Mouse (Mus musculus): ENCODE results near the gene Lzts2.
A peak's percentile ranks its signal among the peaks of the same experiment; 100 is the strongest.

The Lzts2 gene

DNA sequence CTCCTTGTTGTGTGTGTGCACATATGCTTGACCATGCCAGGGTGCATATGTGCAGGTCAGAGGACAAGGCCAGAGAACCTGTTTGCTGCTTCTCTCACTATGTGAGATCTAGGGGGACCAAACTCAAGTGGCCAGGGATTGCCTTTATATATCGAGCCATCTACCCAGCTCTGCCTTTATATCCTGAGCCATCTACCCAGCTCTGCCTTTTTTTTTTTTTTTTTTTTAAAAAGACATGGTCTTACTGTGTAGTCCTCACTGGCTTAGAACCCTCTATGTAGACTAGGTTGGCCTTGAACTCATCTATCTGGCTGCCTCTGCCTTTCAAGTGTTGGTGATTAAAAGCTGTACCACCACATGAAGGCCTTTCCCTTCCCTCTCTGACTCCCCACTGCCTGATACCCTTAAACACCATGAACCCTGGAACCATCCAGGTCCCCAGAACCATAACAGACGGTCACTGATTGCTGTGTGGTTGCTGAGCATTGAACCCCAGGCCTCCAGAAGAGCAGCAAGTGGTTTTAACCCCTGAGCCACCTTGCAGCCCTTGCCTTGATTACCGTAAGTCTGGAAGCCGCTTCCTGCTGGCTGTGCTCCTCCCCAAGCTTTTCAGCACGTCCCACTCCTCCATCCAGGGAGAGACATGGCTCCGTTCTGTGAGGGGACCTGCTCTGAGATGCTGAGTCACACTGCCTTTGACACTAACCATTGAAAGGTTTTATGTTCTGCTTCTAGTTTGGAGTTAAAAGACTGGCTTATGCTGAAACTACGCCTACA, 10.3 kb upstream of the Lzts2 start:
- DNase-seq (ENCODE audit: extremely low spot score, low spot score), result no peak

DNA sequence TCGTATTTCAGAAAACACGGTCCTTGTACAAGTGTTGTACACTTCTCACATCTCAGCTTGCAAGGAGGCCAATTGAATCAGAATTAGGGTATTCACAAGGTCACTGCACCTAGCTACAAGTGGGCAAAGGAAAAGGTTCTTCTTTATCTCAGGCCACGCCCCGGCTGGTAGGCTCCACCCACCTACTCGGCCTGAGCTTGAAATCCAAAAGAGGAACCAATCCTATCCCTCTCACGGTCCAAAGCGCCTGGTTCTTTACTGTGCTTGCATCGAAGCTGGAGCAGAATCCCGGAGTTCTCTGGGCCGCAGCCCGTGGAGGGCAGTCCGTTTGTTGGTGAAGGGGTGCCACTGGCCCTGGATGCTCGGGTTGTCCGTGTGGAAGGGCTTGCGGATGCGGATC, 8.8 kb upstream of the Lzts2 start, which contains the start of gene Twnk:
Twnk (plus strand) TSS at position 220 of the 400 bp plus-strand sequence.
- DNase-seq (ENCODE audit: extremely low spot score, low spot score), result peak; percentile 47

DNA sequence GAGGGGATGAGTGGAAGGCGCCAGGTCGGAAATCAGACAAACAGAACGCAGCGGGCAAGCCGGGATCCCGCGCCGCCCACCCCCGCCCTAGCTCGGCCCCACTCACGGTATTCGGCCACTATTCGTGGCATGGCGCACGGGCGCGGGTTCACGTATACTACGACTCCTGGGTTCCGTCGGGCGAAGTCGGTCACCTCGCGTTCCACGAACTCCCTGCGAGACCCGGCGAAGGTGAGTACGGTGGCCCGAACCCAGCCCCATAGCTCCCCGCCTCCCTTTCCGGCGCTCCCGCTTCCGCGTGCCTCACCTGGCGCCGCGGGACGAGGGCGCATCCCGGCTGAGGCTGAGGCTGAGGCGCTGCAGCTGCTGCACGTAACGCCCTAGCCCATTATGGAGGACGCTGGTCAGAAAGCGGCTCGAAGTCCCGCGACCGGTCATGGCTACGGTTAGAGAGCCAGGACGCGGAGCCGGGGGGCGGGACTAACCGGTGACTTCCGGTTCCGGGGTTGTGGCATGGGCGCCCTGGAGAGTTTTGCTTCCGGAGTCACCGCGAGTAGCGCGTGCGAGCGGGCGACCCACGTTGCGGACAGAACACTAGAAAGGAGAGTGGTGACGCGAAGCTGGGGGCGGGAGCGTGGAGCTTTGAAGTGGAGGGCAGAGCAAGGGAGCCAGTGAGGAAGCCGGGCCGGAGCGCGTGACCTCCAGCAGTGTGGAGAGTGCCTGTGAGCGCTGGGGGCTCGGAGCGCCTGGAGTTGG, 8.1 kb upstream of the Lzts2 start, which contains the start of gene Mrpl43:
Mrpl43 (minus strand) TSS at position 486 of the 756 bp plus-strand sequence.
- peak; percentile 98 for DNase-seq (ENCODE audit: extremely low spot score, low spot score)

DNA sequence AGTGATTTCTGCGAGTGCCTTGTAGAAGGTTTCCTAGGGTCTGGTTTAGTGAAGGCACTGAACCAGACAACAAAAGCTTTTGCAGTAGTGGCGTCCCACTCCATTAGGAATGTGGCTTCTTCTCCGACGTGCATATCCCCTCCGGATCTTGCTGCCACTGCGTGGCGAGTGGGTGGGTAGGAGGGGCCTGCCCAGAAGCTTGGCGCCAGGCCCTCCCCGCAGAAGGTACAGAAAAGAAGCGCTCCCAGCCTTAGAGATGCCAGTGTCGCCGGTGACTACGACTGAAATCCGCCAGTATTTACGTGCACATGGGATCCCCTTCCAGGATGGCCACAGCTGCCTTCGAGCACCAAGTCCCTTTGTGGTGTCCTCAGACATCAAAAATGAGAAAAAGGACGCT, 7.2 kb upstream of the Lzts2 start:
- DNase-seq (ENCODE audit: extremely low spot score, low spot score), result no peak

DNA sequence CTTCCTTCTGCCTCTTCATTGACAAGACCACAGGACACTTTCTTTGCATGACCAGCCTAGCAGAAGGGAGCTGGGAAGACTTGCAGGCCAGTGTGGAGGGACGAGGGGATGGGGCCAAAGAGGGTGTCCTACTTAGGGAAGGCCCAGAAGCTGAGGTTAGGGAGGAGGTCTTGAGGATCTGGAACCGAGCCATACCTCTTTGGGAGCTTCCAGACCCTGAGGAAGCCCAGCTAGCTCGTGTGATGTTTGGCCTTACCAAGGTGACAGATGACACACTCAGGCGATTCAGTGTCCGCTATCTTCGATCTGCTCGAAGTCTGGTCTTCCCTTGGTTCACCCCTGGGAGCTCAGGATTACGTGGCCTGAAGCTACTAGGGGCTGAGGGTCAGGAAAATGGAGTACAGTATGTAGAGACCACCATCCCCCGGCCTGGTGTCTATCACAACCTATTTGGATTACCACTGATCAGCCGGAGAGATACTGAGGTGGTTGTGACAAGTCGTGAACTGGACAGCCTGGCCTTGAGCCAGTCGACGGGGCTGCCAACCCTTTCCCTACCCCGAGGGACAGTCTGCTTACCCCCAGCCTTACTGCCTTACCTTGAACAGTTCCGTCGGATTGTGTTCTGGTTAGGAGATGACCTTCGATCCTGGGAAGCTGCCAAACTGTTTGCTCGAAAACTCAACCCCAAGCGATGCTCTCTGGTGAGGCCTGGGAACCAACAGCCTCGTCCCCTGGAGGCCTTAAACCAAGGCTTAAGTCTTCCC, 6.6 kb upstream of the Lzts2 start:
- DNase-seq (ENCODE audit: extremely low spot score, low spot score), result no peak

DNA sequence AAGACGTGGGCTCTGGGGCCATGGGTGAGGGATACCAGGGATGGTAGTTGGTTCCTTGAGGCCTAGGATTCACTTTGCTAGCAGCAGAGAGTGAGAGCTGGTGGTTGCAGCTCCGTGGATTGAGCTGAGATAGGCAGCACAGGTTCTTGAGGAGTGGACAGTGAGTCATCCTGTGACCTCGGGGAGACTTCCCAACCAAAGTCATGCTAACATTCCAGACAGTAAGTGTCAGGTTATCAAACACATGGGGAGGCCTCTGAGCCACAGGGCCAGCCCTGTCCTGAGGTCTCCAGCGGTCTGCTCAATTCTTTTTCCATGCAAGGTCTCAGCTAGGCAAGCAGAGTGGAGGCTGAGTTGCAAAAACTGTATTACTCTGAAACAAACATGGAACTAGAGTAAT, 3.6 kb upstream of the Lzts2 start:
- DNase-seq (ENCODE audit: extremely low spot score, low spot score), result no peak

DNA sequence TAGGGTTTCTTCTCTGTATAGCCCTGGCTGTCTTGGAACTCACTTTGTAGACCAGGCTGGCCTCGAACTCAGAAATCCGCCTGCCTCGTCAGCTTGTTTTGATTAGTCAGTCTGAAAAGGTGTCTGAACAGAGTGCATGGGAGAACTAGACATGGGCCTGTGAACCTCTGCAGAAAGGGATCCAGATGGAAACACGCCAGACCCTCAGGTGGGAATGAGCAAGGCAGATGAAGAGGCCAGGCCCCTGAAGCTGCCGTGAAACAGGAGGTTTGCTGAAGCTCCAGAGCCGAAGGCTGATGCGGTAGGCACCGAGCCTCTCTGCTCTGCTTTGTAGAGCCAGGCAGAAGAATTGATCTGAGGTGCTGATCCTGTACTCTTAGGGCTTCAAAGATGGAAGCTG, 2.0 kb upstream of the Lzts2 start:
- DNase-seq (ENCODE audit: extremely low spot score, low spot score), result no peak

DNA sequence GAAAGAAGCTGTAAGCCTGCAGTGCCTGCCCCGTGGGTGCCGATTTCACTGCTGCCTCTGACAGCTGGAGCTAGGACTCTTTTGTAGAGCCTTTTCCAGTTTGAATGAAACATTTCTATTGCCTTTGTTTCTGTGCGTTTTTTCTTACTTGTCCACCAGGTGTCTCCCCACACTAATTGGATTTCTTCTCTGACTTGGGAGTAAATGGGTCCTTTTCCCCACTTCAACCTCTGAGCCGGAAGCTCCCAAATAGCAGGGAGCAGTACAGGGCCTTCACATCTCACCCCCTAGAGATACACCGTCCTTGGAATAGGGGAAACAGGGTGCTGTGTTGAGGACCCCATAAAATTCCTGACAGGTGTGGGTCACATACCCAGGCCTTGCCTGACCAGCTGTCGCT, 1.6 kb upstream of the Lzts2 start:
- DNase-seq (ENCODE audit: extremely low spot score, low spot score), result no peak

DNA sequence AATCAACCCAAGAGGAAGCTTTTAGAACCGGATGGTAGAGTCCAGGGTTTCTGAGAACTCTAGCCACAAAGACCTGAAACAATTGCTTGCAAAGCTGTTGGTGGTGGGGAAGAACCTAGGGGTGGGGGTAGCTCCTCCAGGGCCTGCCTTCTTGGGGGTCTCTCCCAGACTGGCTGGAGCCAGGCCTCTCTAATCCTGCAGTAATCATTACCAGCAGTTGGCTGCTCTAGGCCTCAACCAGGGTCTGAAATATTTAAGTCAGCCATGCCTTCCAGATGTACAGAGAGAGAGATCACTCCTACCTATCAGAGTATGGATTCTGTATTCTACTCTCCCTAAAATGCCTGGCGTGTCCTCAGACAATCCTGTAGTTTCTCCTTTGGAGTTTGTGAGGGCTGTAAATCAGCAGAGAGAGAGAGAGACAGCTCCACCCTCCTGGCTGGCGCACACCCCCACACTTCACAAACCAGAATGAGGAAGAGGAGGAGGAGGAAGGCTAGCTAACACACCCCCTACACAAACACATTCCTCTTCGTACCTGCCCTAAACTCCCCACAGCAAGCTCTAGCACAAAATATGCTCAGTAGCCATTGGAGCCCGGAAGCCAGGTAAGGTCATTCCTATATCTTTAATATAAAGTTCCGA, 511 bp upstream of the Lzts2 start:
- no peak for DNase-seq (ENCODE audit: extremely low spot score, low spot score)

DNA sequence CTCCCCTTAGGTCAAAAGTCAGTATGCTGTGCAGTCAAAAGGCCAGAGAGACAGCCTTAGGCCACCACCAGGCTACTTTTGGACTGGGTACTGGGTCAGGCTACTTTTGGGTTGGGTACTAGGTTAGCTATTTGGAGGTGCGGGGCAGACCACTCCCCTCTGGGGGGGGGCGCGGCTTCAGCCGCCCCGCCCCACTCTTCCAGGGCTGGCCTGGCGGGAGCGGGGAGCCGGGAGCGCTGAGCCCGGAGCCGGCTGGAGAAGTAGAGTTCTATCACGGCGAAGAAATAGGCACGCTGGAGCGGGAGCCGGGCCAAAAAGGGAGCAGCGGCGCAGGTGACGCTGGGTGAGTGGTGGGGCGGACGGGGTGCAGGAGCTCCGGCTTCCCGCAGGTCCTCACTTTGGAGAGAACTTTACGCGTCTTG, 778 bp downstream of the Lzts2 start:
- peak; percentile 53 for DNase-seq (ENCODE audit: extremely low spot score, low spot score)

DNA sequence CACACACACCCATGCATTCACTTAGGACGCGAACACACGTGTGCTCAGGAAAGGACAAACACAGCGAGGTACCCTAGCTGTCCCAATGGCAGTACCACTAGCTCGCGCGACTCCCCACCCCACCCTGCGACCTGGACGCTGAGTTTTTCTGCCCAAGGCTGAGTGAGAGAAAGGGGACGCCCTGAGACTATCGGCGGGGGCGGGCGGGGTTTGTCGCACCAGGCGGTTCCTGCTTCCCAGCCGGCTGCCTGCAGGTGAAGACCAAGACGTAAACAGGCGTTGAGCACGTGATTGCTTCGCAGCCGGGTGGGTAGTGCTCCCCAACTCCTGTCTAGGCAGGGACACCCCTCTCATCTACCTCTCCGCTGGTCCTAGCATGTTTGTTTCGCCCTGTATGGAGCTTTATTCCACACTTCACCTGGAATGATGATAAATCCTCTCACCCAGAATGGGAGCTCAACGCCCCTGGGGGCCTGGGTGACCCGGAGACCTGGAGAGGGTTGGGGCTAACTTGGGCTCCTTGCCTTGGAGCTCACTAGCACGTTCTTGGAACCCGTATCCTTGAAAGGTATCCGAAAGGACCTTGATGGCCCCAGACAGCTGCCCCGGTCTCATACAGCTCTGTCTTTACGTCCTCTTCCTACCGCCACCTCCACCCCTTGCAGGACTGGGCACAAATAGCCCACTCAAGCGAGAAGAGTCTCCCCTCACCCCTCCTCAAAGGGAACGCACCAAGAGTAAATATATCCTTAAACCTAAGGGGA, 1.5 kb downstream of the Lzts2 start:
- peak; percentile 54 for DNase-seq (ENCODE audit: extremely low spot score, low spot score)

DNA sequence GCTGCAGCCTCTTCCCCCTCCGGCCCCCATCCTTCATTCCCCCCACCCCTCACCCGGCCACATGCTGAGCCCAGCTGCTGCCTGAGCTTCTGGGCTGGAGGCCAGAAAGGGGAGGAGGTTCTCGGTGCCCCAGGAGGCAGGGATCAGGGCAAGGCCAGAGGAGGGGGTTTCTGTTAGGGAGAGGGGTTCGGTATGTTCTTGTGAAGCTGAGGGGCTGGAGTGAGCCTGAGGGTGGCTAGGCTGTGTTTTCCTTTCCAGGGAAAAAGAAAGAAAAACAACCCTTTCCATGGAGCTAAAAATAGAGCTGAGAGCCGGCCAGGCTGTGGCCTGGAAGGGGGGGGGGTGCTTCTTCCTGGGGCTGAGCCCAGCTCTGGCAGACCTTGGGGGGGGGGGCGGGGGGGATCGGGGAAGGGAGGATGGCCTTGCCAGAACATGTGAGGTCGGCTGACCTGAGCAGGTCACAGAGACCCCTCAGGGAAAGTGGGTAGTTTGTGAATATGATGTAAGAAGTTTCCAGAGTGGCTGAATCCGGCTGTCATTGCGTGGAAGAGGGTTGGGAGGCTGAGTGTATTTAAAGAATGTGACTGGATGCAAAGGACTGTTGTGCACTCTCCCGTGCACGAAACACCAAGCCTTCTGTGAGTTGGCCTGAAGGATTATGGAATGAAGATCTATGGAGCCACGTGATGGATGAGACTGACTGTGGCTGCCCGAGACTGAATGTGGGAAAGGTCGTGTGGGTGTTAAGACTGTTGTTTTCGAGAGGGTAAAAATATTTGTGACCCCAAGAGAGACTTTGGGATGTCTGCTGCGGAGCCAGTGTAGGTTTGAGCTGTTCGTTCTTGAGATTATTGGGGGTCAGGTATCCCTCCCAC, 2.4 kb downstream of the Lzts2 start:
- peak; percentile 78 for DNase-seq (ENCODE audit: extremely low spot score, low spot score)

DNA sequence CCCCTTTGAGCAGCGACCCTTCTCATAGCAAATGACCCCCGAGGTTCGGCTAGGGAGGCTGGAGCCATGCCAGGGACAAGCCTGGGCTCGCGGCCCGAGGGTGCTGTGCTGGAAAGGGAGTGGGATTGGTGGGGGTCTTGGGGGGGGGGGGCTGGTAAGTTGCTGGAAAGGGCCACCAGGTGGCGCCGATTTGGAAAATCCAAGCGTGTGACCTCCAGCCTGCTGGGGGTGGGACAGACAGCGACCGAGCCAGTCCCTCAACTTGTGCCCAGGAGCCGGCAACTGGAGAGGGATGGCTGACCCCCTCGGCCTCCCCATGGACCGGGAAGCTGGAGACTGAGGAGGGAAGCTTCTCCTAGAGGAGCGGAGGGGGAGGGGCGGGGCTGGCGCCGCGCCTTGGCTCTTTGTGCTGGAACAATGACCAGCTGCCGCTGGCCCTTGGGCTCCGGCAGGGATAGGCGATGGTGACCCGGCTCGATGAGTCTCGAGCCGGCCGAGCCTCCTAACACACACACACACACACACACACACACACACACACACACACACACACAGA, 3.1 kb downstream of the Lzts2 start:
- DNase-seq (ENCODE audit: extremely low spot score, low spot score), result peak; percentile 88

DNA sequence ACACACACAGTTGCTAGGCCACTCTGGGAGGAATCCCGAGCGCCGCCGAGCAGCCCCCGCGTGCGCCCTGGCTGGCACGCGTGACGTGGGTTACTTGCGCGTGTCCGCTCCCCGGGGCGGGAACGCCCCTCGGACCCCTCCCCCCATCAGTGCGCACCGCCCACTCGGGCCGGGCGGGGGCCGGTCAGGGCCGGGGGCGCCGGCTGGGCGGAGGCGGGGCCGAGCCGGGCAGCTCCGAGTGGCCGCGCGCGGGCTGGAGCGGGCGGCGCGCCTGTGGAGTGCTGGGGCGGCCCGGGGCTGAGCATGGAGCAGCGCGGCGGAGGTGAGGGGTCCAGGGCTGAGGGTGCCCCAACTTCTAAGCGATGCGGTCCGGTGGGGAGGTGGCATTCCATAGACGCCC, 3.7 kb downstream of the Lzts2 start:
- DNase-seq (ENCODE audit: extremely low spot score, low spot score), result peak; percentile 86

DNA sequence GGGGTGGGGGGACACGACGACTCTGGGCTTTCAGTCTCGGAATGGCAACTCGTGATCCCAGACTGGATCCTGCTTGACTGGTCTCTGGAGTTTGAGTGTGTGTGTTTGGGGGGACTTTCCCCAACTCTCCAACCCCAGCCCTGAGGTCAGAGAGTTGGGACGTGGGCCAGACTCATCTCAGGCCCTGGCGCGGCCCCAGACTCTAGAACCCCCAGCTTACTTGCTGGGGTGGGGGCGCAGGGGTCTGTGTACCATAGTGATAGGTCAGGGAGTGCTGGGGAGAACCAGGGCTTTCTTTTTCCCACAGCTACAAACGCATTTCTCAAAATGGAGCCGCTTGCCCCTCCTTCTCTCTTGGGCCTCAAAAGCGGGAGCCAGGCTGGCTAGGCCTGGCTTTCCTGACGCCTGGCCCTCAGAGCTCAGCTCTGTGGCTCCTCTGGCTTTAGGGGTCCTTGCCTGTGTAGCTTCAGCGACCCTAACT, 4.2 kb downstream of the Lzts2 start:
- peak; percentile 61 for DNase-seq (ENCODE audit: extremely low spot score, low spot score)

DNA sequence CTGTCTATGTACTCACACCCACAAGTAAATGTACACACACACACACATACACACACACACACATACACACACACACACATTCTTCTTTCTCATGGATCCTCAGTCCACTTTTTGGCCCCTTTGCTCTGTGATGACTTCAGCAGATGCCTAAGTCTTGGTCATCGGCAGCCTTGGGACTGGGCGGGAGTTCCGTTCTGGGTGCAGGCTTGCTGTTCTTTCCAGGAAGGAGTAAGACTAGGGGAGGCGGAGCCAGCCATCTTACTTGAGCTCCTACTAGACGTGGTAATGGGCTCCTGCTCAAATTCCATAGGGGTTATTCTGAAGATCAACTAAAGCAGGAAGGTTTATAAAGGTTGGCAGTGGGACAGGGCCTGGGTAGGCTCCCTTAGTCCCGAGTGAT, 6.1 kb downstream of the Lzts2 start:
- no peak for DNase-seq (ENCODE audit: extremely low spot score, low spot score)

DNA sequence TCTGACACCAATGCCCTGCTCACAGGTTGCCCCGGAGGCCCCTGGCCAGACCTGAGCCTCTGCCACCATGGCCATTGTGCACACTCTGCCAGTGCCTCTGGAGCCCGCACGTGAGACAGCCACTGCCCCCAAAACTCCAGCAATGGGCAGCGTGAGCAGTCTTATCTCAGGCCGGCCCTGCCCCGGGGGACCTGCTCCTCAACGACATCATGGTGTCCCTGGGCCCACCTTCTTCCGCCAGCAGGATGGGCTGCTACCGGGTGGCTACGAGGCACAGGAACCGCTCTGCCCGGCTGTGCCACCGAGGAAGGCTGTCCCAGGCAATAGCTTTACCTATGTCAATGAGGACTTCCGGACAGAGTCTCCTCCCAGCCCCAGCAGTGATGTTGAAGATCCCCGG, 7.1 kb downstream of the Lzts2 start:
- DNase-seq (ENCODE audit: extremely low spot score, low spot score), result no peak

DNA sequence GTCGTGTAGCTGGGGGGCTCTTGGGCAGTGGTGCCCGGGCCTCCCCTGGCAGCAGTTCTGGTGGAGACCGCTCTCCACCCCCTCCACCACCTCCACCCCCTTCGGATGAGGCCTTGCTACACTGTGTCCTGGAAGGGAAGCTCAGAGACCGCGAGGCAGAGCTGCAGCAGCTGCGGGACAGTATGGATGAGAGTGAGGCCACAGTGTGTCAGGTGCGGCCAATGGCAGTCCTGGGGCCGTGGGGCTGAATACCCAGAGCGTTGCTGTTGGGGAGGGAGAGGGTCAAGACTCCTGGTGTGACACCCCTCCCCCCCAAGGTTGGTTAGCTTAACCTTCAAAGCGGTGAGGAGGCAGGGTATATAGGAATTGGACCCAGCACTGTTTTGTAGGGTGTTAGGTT, 9.8 kb downstream of the Lzts2 start:
- no peak for DNase-seq (ENCODE audit: extremely low spot score, low spot score)

DNA sequence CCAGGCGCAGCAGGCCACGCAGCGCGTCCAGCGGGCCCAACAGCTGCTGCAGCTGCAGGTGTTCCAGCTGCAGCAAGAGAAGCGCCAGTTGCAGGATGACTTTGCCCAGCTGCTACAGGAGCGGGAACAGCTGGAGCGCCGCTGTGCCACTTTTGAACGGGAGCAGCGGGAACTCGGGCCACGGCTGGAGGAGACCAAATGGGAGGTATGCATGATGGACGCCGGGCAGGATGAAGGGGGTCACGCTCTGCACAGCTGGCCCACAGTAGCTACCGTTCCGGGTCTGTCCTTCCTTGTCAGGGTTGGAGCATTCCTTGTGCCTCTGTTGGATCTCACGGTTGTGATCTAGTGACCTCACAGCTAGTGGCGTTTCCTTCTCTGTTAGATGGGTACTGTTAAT, 10.6 kb downstream of the Lzts2 start:
- no peak for DNase-seq (ENCODE audit: extremely low spot score, low spot score)

All from neural tube, embryonic 10.5 days (tissue).